Mouse (Mus musculus): ENCODE results near the gene D1Pas1. TPM values are rescaled to one million over a fixed set of nuclear protein-coding genes. Genes with fewer than 3 reads are reported as not detected.

The D1Pas1 gene
- total RNA-seq, 2 experiments from 2014 or later, result not detected

Other genes with a start within 250 kb of the D1Pas1 start
- 60.2 and 61.8 TPM in 2 replicates for gene Rrp15, start 218.1 kb upstream of the D1Pas1 start, total RNA-seq (2014; fragmentation: Nextera tagmentation)
- gene Rrp15, start 218.1 kb upstream of the D1Pas1 start, total RNA-seq (2017), result 187 and 191 TPM in 2 replicates
- 0.32 and 0.44 TPM in 2 replicates for gene Spata17, start 248.0 kb downstream of the D1Pas1 start, total RNA-seq (2014; fragmentation: Nextera tagmentation)
- not detected in 2 replicates for gene Spata17, start 248.0 kb downstream of the D1Pas1 start, total RNA-seq (2017)
- gene Gpatch2, start 248.1 kb downstream of the D1Pas1 start, total RNA-seq (2014; fragmentation: Nextera tagmentation), result 14.2 and 21.7 TPM in 2 replicates
- 20.7 and 27.2 TPM in 2 replicates for gene Gpatch2, start 248.1 kb downstream of the D1Pas1 start, total RNA-seq (2017)

Data from megakaryocyte-erythroid progenitor cell, adult 5-6 weeks (primary cell).